Mouse (Mus musculus): ENCODE data around the gene Clta. TPM values are rescaled to one million over a fixed set of nuclear protein-coding genes. Genes with fewer than 3 reads are reported as not detected.

Clta gene
- total and polyA plus RNA-seq, 3 experiments: 143 to 183 (median 182) TPM

GRCm38 (mm10) chr4:44072873-44073441 lies 68.7 kb downstream of the Clta start:
- DNase-seq: no peak

- DNase-seq: no peak
Measured at GRCm38 (mm10) chr4:44073799-44074198, 69.5 kb downstream of the Clta start.

- DNase-seq: no peak
Measured at GRCm38 (mm10) chr4:44074422-44074821, 70.2 kb downstream of the Clta start.

GRCm38 (mm10) chr4:44078358-44078933 lies 74.2 kb downstream of the Clta start:
- no peak for DNase-seq

Other genes with a start within 250 kb of the Clta start
- gene Olfr159, start 233.4 kb upstream of the Clta start, total RNA-seq (2021): not detected
- gene Olfr159, start 233.4 kb upstream of the Clta start, polyA plus RNA-seq (2012; rRNA removed): not detected in 2 replicates
- not detected for gene Olfr156, start 180.6 kb upstream of the Clta start, total RNA-seq (2021)
- gene Olfr156, start 180.6 kb upstream of the Clta start, polyA plus RNA-seq (2012; rRNA removed): not detected in 2 replicates
- not detected for gene Olfr157, start 164.3 kb upstream of the Clta start, total RNA-seq (2021)
- 0.06 TPM in 1 of 2 replicates, not detected in the other for gene Olfr157, start 164.3 kb upstream of the Clta start, polyA plus RNA-seq (2012; rRNA removed)
- gene Olfr155, start 152.9 kb upstream of the Clta start, total RNA-seq (2021): not detected
- gene Olfr155, start 152.9 kb upstream of the Clta start, polyA plus RNA-seq (2012; rRNA removed): not detected in 2 replicates
- 10 to 100 TPM; 15.5 to 28.7 TPM for gene Reck, start 128.9 kb upstream of the Clta start, total RNA-seq (2021)
- gene Reck, start 128.9 kb upstream of the Clta start, polyA plus RNA-seq (2012; rRNA removed): 13.0 and 13.2 TPM in 2 replicates
- 1 to 10 TPM; 3.9 to 4.4 TPM for gene Glipr2, start 47.1 kb upstream of the Clta start, total RNA-seq (2021)
- 2.3 and 3.2 TPM in 2 replicates for gene Glipr2, start 47.1 kb upstream of the Clta start, polyA plus RNA-seq (2012; rRNA removed)
- not detected for gene Ccin, start 21.0 kb upstream of the Clta start, total RNA-seq (2021)
- 0.04 TPM in 1 of 2 replicates, not detected in the other for gene Ccin, start 21.0 kb upstream of the Clta start, polyA plus RNA-seq (2012; rRNA removed)
- gene Gne, start 79.7 kb downstream of the Clta start, total RNA-seq (2021): 10 to 100 TPM; 36.0 to 45.4 TPM
- 13.7 and 19.1 TPM in 2 replicates for gene Gne, start 79.7 kb downstream of the Clta start, polyA plus RNA-seq (2012; rRNA removed)
- 10 to 100 TPM; 31.6 to 44.7 TPM for gene Rnf38, start 229.3 kb downstream of the Clta start, total RNA-seq (2021)
- 72.6 and 95.3 TPM in 2 replicates for gene Rnf38, start 229.3 kb downstream of the Clta start, polyA plus RNA-seq (2012; rRNA removed)

All from adrenal gland, adult 2 months (tissue).